Mouse (Mus musculus): ENCODE data around the gene Gm29666.

GRCm38 (mm10) chr15:84958331-84958730, 38.5 kb upstream of the Gm29666 start:
- TF ChIP-seq GATA1 (IDR thresholded peaks at IDR 0.05; ENCODE audit: borderline replicate concordance, low read length): no peak
- no peak for TF ChIP-seq FLI1 (IDR thresholded peaks at IDR 0.05; ENCODE audit: low read length)
